Mouse (Mus musculus): ENCODE measurements at regions not wholly inside any gene's neighbourhood (a gene's known extent, or its start where the extent isn't known, plus 50 kb on each side); places are given as distances from the start of the nearest gene placed in this dataset.

GRCm38 (mm10) chr2:170258367-170258766 is 110.5 kb upstream of the Zfp217 start:
- DNase-seq (ENCODE audit: extremely low spot score) = no peak

- no peak for DNase-seq (ENCODE audit: extremely low spot score)
These were observed 109.8 kb upstream of the Zfp217 start for GRCm38 (mm10) chr2:170257671-170258235.

GRCm38 (mm10) chr2:170255997-170256396 is 108.1 kb upstream of the Zfp217 start:
- no peak for DNase-seq (ENCODE audit: extremely low spot score)

- DNase-seq (ENCODE audit: extremely low spot score) = no peak
These were observed 107.6 kb upstream of the Zfp217 start for GRCm38 (mm10) chr2:170255533-170255932.

- DNase-seq (ENCODE audit: extremely low spot score) = no peak
These were observed 106.0 kb upstream of the Zfp217 start for GRCm38 (mm10) chr2:170253681-170254440.

- DNase-seq (ENCODE audit: extremely low spot score) = no peak
These were observed 104.5 kb upstream of the Zfp217 start for GRCm38 (mm10) chr2:170252255-170253034.

GRCm38 (mm10) chr2:170250680-170251079 is 102.8 kb upstream of the Zfp217 start:
- DNase-seq (ENCODE audit: extremely low spot score) = no peak

GRCm38 (mm10) chr2:170247702-170248445 is 100.0 kb upstream of the Zfp217 start:
- DNase-seq (ENCODE audit: extremely low spot score) = no peak

- DNase-seq (ENCODE audit: extremely low spot score) = no peak
These were observed 97.9 kb upstream of the Zfp217 start for GRCm38 (mm10) chr2:170245637-170246341.

- no peak for DNase-seq (ENCODE audit: extremely low spot score)
These were observed 96.2 kb upstream of the Zfp217 start for GRCm38 (mm10) chr2:170244108-170244507.

GRCm38 (mm10) chr2:170237959-170238358 is 90.1 kb upstream of the Zfp217 start:
- no peak for DNase-seq (ENCODE audit: extremely low spot score)

- no peak for DNase-seq (ENCODE audit: extremely low spot score)
These were observed 85.5 kb upstream of the Zfp217 start for GRCm38 (mm10) chr2:170233426-170233825.

GRCm38 (mm10) chr2:170229461-170230080 is 81.7 kb upstream of the Zfp217 start:
- DNase-seq (ENCODE audit: extremely low spot score) = no peak

- DNase-seq (ENCODE audit: extremely low spot score) = no peak
These were observed 80.6 kb upstream of the Zfp217 start for GRCm38 (mm10) chr2:170228318-170228994.

GRCm38 (mm10) chr2:170223872-170224271 is 76.0 kb upstream of the Zfp217 start:
- DNase-seq (ENCODE audit: extremely low spot score) = no peak

- peak; percentile 44 for DNase-seq (ENCODE audit: extremely low spot score)
These were observed 74.9 kb upstream of the Zfp217 start for GRCm38 (mm10) chr2:170222819-170223218.

GRCm38 (mm10) chr2:170221994-170222535 is 74.2 kb upstream of the Zfp217 start:
- peak; percentile 43 for DNase-seq (ENCODE audit: extremely low spot score)

GRCm38 (mm10) chr2:170220871-170221369 is 73.0 kb upstream of the Zfp217 start:
- peak; percentile 78 for DNase-seq (ENCODE audit: extremely low spot score)

GRCm38 (mm10) chr2:170220443-170220842 is 72.5 kb upstream of the Zfp217 start:
- peak; percentile 64 for DNase-seq (ENCODE audit: extremely low spot score)

All from embryo, embryonic 9.5 days (tissue).